In the genomic region with DNA sequence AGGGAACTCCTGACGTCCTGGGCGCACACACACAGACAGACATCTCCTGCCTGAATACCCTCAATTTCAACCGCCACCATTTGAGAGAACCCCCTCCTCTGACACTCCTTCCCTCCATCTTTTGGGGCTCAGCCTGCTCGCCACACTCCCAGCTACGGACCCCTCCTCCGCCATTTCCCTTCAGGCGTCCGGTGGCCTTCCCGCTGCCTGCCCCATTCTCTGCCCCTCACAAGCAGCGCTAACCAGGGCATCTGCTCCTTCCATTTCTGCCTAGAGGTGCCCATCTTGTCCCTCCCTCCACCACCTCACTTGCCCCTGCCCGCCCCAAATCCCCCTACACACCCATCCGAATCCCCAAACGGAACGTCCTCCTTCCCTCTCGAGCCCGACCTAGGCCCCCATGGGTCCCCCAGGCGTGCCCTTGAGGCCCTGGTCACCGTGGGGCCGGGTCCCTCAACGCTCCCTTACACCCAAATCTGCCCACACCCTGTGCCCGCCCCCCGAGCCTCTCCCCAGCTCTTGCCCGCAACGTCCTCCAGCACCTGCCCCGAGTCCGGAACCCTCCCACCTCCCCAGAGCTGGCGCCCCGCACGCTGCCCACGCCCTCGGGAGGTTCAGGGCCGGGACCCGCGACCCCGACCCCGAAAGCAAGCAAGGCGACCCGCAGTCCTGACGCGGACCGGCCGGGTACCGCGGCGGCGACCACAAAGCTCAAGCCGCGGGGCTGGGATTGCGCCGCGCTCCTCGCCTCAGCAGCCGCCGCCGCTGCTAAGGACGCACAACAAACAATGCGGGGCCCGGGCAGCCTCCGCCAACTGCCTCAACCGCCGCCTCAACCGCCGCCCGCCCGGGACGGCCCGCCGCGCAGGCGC, we compare ENCODE assay signal across 8 mouse cellular contexts. TPM values are rescaled to one million over a fixed set of nuclear protein-coding genes. Genes with fewer than 3 reads are reported as not detected.
DNase-seq lines count a peak whose midpoint lies in the region; ATAC-seq and TF ChIP-seq lines count a peak whose summit lies in the region.

No protein-coding gene starts in this region.

- H3K4me2 ChIP-seq in embryonic facial prominence, embryonic 14.5 days (ENCODE audit: low read depth, low read length), result peak overlapping the region; percentile 90
- peak overlapping the region; percentile 78 for H3K4me2 ChIP-seq in heart, embryonic 12.5 days

- H3K27me3 ChIP-seq in embryonic facial prominence, embryonic 14.5 days (replicated peaks; ENCODE audit: control insufficient read depth, insufficient read depth, low read length), result 0 out of 2 replicates have a peak, but pooled peaks cover 5% of the 10 kb centered on the region
- H3K27me3 ChIP-seq in heart, embryonic 12.5 days (replicated peaks), result no peaks in the 10 kb centered on the region
- H3K27me3 ChIP-seq in small intestine, adult 2 months (ENCODE audit: control insufficient read depth, insufficient read depth, low read length), result no peaks in the 10 kb centered on the region

- under 1% methylated on average over 31 of the region's 70 CpGs for WGBS in embryonic facial prominence, embryonic 14.5 days
- WGBS in heart, embryonic 12.5 days, result under 1% methylated on average over 59 of the region's 70 CpGs
- under 1% methylated on average over 56 of the region's 70 CpGs for WGBS in small intestine, adult 2 months

- H3K9me3 ChIP-seq in embryonic facial prominence, embryonic 14.5 days (ENCODE audit: control insufficient read depth, low read length), result no peaks in the 10 kb centered on the region
- no peaks in the 10 kb centered on the region for H3K9me3 ChIP-seq in heart, embryonic 12.5 days (replicated peaks)

- peak overlapping the region; percentile 93 for H3K4me3 ChIP-seq in embryonic facial prominence, embryonic 14.5 days (ENCODE audit: low read depth, low read length)
- H3K4me3 ChIP-seq in heart, embryonic 12.5 days, result peak overlapping the region; percentile 92
- H3K4me3 ChIP-seq in small intestine, adult 2 months (ENCODE audit: low read depth, low read length), result peak overlapping the region; percentile 81

- no peaks in the 10 kb centered on the region for H3K36me3 ChIP-seq in embryonic facial prominence, embryonic 14.5 days (ENCODE audit: control insufficient read depth, insufficient read depth, low read length)
- peaks cover 6% of the 10 kb centered on the region; the same call in 1 of the 2 replicates for H3K36me3 ChIP-seq in heart, embryonic 12.5 days
- H3K36me3 ChIP-seq in small intestine, adult 2 months (ENCODE audit: control insufficient read depth, insufficient read depth, low read length), result no peaks in the 10 kb centered on the region

- DNase-seq in ES-CJ7 (ENCODE audit: low read depth, low spot score), result peak; percentile 29
- DNase-seq in adrenal gland, postnatal 14 days, result peak; percentile 43
- no peak for DNase-seq in embryonic facial prominence, embryonic 14.5 days (ENCODE audit: low spot score)
- peak; percentile 23 to 53 for DNase-seq in kidney, postnatal 25 days
- peak; percentile 29 to 54 for DNase-seq in lung, postnatal 4 days
- DNase-seq in adipocyte (ENCODE audit: low spot score), result no peak

- H3K27ac ChIP-seq in embryonic facial prominence, embryonic 14.5 days (replicated peaks; ENCODE audit: low read depth, low read length), result peak overlapping the region; percentile 91
- peak overlapping the region; percentile 90 for H3K27ac ChIP-seq in heart, embryonic 12.5 days (ENCODE audit: poor library complexity, severe bottlenecking)
- peak overlapping the region; percentile 56 for H3K27ac ChIP-seq in small intestine, adult 2 months (ENCODE audit: insufficient read depth, low read depth, low read length)

- peak overlapping the region; percentile 93 for H3K9ac ChIP-seq in embryonic facial prominence, embryonic 14.5 days (ENCODE audit: low read depth, low read length)
- peak overlapping the region; percentile 92 for H3K9ac ChIP-seq in heart, embryonic 12.5 days

- ATAC-seq in embryonic facial prominence, embryonic 14.5 days (ENCODE audit: low read depth), result peak; percentile 69
- ATAC-seq in heart, embryonic 12.5 days (ENCODE audit: insufficient number of reproducible peaks, low FRiP score), result peak; percentile 60

- no peak for TF ChIP-seq POLR2A in small intestine, adult 2 months (IDR thresholded peaks at IDR 0.05; ENCODE audit: low read depth, low read length)

- no peak for TF ChIP-seq CTCF in small intestine, adult 2 months (IDR thresholded peaks at IDR 0.05; ENCODE audit: extremely low read depth, insufficient read length, insufficient replicate concordance, low read depth, low read length)

- peaks cover 11% of the 10 kb centered on the region for H3K4me1 ChIP-seq in embryonic facial prominence, embryonic 14.5 days (ENCODE audit: control insufficient read depth, insufficient read depth, low read length)
- H3K4me1 ChIP-seq in heart, embryonic 12.5 days (replicated peaks), result peaks cover 15% of the 10 kb centered on the region
- H3K4me1 ChIP-seq in small intestine, adult 2 months (ENCODE audit: control insufficient read depth, insufficient read depth, insufficient read length, low read length), result peaks cover 3% of the 10 kb centered on the region; the same call in 1 of the 2 replicates

RNA-seq across cellular contexts. Expression of gene Strbp, which starts 1.1 kb away (rescaled TPM):
- 43.6 and 45.4 TPM in 2 replicates for total RNA-seq in adrenal gland, postnatal 14 days (2021)
- 35.5 and 38.1 TPM in 2 replicates for polyA plus RNA-seq in embryonic facial prominence, embryonic 14.5 days (2014; fragmentation: Nextera tagmentation; extraction: Ambion mirVana)
- 32.3 and 34.6 TPM in 2 replicates for polyA plus RNA-seq in heart, embryonic 12.5 days (2016; fragmentation: Nextera tagmentation; extraction: Ambion mirVana)
- 1.2 and 2.7 TPM in 2 replicates for polyA plus RNA-seq in small intestine, adult 2 months (2012; rRNA removed)

Comparison
In these comparisons a context has a peak if more than half of its experiments do, and no peak if none do; other contexts are left out.
1. DNase-seq: peak in ES-CJ7 (single experiment), adrenal gland, postnatal 14 days (single experiment), kidney, postnatal 25 days (2 of 2) and lung, postnatal 4 days (2 of 2); none in embryonic facial prominence, embryonic 14.5 days (single experiment) and adipocyte (single experiment).
2. Peak in every context shown above with its lines, with median percentiles within 50 percentile points of each other: H3K27ac ChIP-seq and H3K4me3 ChIP-seq.